In genomic region chr7:27319411-27319810, GRCm38 (mm10) we compare ENCODE assay signal across 27 mouse cellular contexts. TPM values are rescaled to one million over a fixed set of nuclear protein-coding genes. Genes with fewer than 3 reads are reported as not detected.
DNase-seq lines count a peak whose midpoint lies in the region; ATAC-seq and TF ChIP-seq lines count a peak whose summit lies in the region.
"Had no signal": no experiment of that assay in that cellular context is flagged by ENCODE, and none has a peak within 500 bp of the region (broad histone marks: within the 10 kb centered on the region; RNA-seq: fewer than 3 reads in every experiment).

No protein-coding gene starts in this region.

- 90% methylated on average over 22 of the region's 22 CpGs for WGBS in limb, embryonic 10.5 days
- WGBS in stomach, postnatal 0 days, result 90% methylated on average over 22 of the region's 22 CpGs

- no peak for TF ChIP-seq CTCF in E14TG2a.4 (conservative IDR thresholded peaks at IDR 0.05; ENCODE audit: low read length)
- no peak for TF ChIP-seq CTCF in stomach, postnatal 0 days (IDR thresholded peaks at IDR 0.05; ENCODE audit: low read depth)

- DNase-seq in heart, adult 11 months, result peak; percentile 91
- no peak for DNase-seq in heart, postnatal 14 days
- peak; percentile 28 for DNase-seq in limb, embryonic 10.5 days (ENCODE audit: low spot score)
- no peak for DNase-seq in stomach, postnatal 0 days (ENCODE audit: low spot score)
- DNase-seq: adrenal gland, adult 8-10 months; adrenal gland, postnatal 14 days; adrenal gland, postnatal 36 days; cerebellum, adult 11-12 months; cerebellum, adult 2 months; cerebellum, adult 9-10 months; cerebellum, postnatal 10 days; cerebellum, postnatal 25 days; embryo, embryonic 11 days had no signal

- H3K9ac ChIP-seq in stomach, postnatal 0 days (ENCODE audit: low read length), result no peak overlapping the region
- H3K9ac ChIP-seq: embryonic facial prominence, embryonic 13.5 days; embryonic facial prominence, embryonic 15.5 days had no signal

- no peak for ATAC-seq in stomach, postnatal 0 days (ENCODE audit: low FRiP score, low TSS enrichment)
- ATAC-seq: activated CD4-positive, CD25-positive, alpha-beta regulatory T cell, adult 4 months; forebrain, embryonic 14.5 days; forebrain, embryonic 16.5 days; Patski had no signal

- H3K9me3 ChIP-seq in E14TG2a.4 (ENCODE audit: low read length), result peaks cover 2% of the 10 kb centered on the region
- no peaks in the 10 kb centered on the region for H3K9me3 ChIP-seq in limb, embryonic 10.5 days (replicated peaks)
- no peaks in the 10 kb centered on the region for H3K9me3 ChIP-seq in stomach, postnatal 0 days (ENCODE audit: control insufficient read depth, low read length)
- H3K9me3 ChIP-seq: embryonic facial prominence, embryonic 15.5 days had no signal

- 0 out of 2 replicates have a peak overlapping the region, but pooled peaks have one; percentile 13 for H3K4me3 ChIP-seq in E14TG2a.4 (replicated peaks; ENCODE audit: low read length)
- no peak overlapping the region for H3K4me3 ChIP-seq in limb, embryonic 10.5 days
- H3K4me3 ChIP-seq in stomach, postnatal 0 days (ENCODE audit: low read depth, low read length), result no peak overlapping the region
- H3K4me3 ChIP-seq: embryonic facial prominence, embryonic 13.5 days; embryonic facial prominence, embryonic 15.5 days; erythroblast, embryonic 14.5 days; forebrain, embryonic 10.5 days had no signal

- no peak overlapping the region for H3K27ac ChIP-seq in limb, embryonic 10.5 days
- H3K27ac ChIP-seq in stomach, postnatal 0 days (replicated peaks), result no peak overlapping the region
- H3K27ac ChIP-seq: embryonic facial prominence, embryonic 13.5 days; embryonic facial prominence, embryonic 15.5 days; forebrain, embryonic 10.5 days had no signal

- H3K27me3 ChIP-seq in E14TG2a.4 (ENCODE audit: insufficient read depth, low read length), result no peaks in the 10 kb centered on the region
- H3K27me3 ChIP-seq in limb, embryonic 10.5 days (ENCODE audit: low read depth, poor library complexity, severe bottlenecking), result peaks cover 39% of the 10 kb centered on the region
- no peaks in the 10 kb centered on the region for H3K27me3 ChIP-seq in stomach, postnatal 0 days (ENCODE audit: control insufficient read depth, insufficient read depth, low read length)
- H3K27me3 ChIP-seq: embryonic facial prominence, embryonic 15.5 days; Patski had no signal

- no peak overlapping the region for H3K4me2 ChIP-seq in stomach, postnatal 0 days (replicated peaks; ENCODE audit: low read depth)
- H3K4me2 ChIP-seq: embryonic facial prominence, embryonic 13.5 days; embryonic facial prominence, embryonic 15.5 days had no signal

- intact Hi-C loops in heart, postnatal 14 days (cut with DNase I), result no loop called here

- TF ChIP-seq EP300 in stomach, postnatal 0 days (optimal IDR thresholded peaks at IDR 0.05), result no peak

- H3K36me3 ChIP-seq in E14TG2a.4 (ENCODE audit: insufficient read depth, low read length), result peaks cover 93% of the 10 kb centered on the region
- no peaks in the 10 kb centered on the region; the same call in 1 of the 2 replicates for H3K36me3 ChIP-seq in limb, embryonic 10.5 days
- peaks cover 14% of the 10 kb centered on the region for H3K36me3 ChIP-seq in stomach, postnatal 0 days (ENCODE audit: control insufficient read depth, insufficient read depth, low read length)
- H3K36me3 ChIP-seq: G1E had no signal

- H3K4me1 ChIP-seq in E14TG2a.4 (replicated peaks; ENCODE audit: low read depth, low read length), result peaks cover 65% of the 10 kb centered on the region
- H3K4me1 ChIP-seq in limb, embryonic 10.5 days, result peaks cover 13% of the 10 kb centered on the region; the same call in 1 of the 2 replicates
- H3K4me1 ChIP-seq in stomach, postnatal 0 days (replicated peaks; ENCODE audit: control insufficient read depth, insufficient read depth), result no peaks in the 10 kb centered on the region
- H3K4me1 ChIP-seq: embryonic facial prominence, embryonic 15.5 days had no signal

RNA-seq across cellular contexts. Expression of gene Ltbp4, which starts 18.1 kb away (rescaled TPM):
- 100 to 1,000 TPM; 354 to 358 TPM for total RNA-seq in heart, postnatal 14 days (2021)
- polyA plus RNA-seq in limb, embryonic 10.5 days (2016; fragmentation: Nextera tagmentation; extraction: Ambion mirVana), result 6.7 and 10.6 TPM in 2 replicates
- polyA plus RNA-seq in stomach, postnatal 0 days (2015; fragmentation: Nextera tagmentation; extraction: Ambion mirVana), result 81.0 and 94.8 TPM in 2 replicates
- total RNA-seq: common myeloid progenitor, adult 5-6 weeks had no signal

RNA-seq across cellular contexts. Expression of gene Shkbp1, which starts 36.4 kb away (rescaled TPM):
- 1 to 10 TPM; 8.6 to 9.7 TPM for total RNA-seq in heart, postnatal 14 days (2021)
- 46.1 and 61.2 TPM in 2 replicates for polyA plus RNA-seq in limb, embryonic 10.5 days (2016; fragmentation: Nextera tagmentation; extraction: Ambion mirVana)
- 26.3 and 27.3 TPM in 2 replicates for polyA plus RNA-seq in stomach, postnatal 0 days (2015; fragmentation: Nextera tagmentation; extraction: Ambion mirVana)

RNA-seq across cellular contexts. Expression of gene Gm20479, which starts 37.8 kb away (rescaled TPM):
- total RNA-seq in heart, postnatal 14 days (2021), result under 1 TPM in 1 of 2 experiments, not detected in 1; 0.76 TPM
- polyA plus RNA-seq in limb, embryonic 10.5 days (2016; fragmentation: Nextera tagmentation; extraction: Ambion mirVana), result not detected in 2 replicates
- 0.28 and 0.57 TPM in 2 replicates for polyA plus RNA-seq in stomach, postnatal 0 days (2015; fragmentation: Nextera tagmentation; extraction: Ambion mirVana)
- total RNA-seq: common myeloid progenitor, adult 5-6 weeks; G1E had no signal
- polyA plus RNA-seq: C2C12; cerebellum, adult 2 months; embryonic facial prominence, embryonic 11.5 days; embryonic facial prominence, embryonic 13.5 days; erythroblast, embryonic 14.5 days; forebrain, embryonic 16.5 days; frontal cortex, adult 2 months had no signal

Comparison
In these comparisons a context has a peak if more than half of its experiments do, and no peak if none do; other contexts are left out.
1. DNase-seq: peak in heart, adult 11 months (single experiment) and limb, embryonic 10.5 days (single experiment); none in heart, postnatal 14 days (0 of 2) and stomach, postnatal 0 days (single experiment).